Mouse (Mus musculus): ENCODE data around the gene Reep1. TPM values are rescaled to one million over a fixed set of nuclear protein-coding genes. Genes with fewer than 3 reads are reported as not detected.

The Reep1 gene
- polyA plus RNA-seq, 1 experiment from 2014 or later: 8.1 TPM

- Histone ChIP-seq H3K27me3 (ENCODE audit: control insufficient read depth, insufficient read depth, low read length) (no peaks in the 10 kb centered on the region), H3K9me3 (ENCODE audit: control insufficient read depth, low read length) (no peaks in the 10 kb centered on the region), H3K9ac (ENCODE audit: low read length) (no peak overlapping the region), H3K4me1 (ENCODE audit: control insufficient read depth, insufficient read depth, low read length) (no peaks in the 10 kb centered on the region), H3K27ac (replicated peaks; ENCODE audit: low read depth, low read length) (no peak overlapping the region), H3K36me3 (ENCODE audit: control insufficient read depth, insufficient read depth, low read length) (no peaks in the 10 kb centered on the region), H3K4me3 (ENCODE audit: low read depth, low read length) (no peak overlapping the region), H3K4me2 (ENCODE audit: low read depth, severe bottlenecking) (no peak overlapping the region)
- DNase-seq (ENCODE audit: low spot score) (no peak), ATAC-seq (ENCODE audit: insufficient number of reproducible peaks, low FRiP score, low TSS enrichment, low read depth) (no peak)
- 87% methylated on average over 1 of the region's 1 CpGs for WGBS
These were observed 96.2 kb downstream of the Reep1 start for GRCm38 (mm10) chr6:71803609-71804008.

DNA sequence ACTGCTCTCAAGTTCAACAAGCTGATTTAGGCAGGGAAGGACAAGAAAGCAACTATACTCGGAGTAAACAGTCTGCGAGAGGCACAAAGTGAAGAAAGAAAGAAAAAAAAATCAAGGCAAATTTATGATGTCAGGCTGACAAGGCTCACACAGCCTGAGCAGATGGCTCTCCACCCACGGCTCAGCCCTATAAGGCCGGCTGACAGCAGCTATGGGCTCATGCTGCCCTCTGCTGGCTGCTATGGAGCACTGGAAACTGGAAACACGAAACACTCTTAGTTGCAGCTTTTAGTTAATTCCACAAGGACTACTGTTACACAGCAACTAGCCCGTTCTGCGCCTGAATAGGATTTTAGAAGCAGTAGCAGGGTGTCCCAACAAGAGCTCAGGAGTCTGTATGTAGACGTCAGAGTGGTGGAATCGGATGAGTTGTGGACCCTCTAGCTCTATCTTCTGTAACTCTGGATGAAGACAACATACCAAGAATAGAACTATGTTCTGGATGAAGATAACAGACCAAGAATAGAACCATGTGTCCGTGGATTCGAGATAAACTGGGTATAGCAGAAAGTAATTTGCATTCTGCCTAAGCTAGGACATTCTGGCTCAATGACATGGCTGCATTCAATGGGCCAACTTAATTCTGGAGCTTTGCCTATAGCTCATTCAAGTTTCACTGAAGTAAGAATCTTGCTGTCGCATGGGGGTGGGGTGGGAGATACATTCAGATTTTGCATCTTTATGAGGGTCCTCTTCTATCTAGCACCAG is 96.9 kb downstream of the Reep1 start:
- Histone ChIP-seq H3K27me3 (ENCODE audit: control insufficient read depth, insufficient read depth, low read length) (no peaks in the 10 kb centered on the region), H3K27ac (replicated peaks; ENCODE audit: low read depth, low read length) (no peak overlapping the region), H3K9me3 (ENCODE audit: control insufficient read depth, low read length) (no peaks in the 10 kb centered on the region), H3K4me1 (ENCODE audit: control insufficient read depth, insufficient read depth, low read length) (no peaks in the 10 kb centered on the region), H3K4me3 (ENCODE audit: low read depth, low read length) (no peak overlapping the region), H3K36me3 (ENCODE audit: control insufficient read depth, insufficient read depth, low read length) (no peaks in the 10 kb centered on the region), H3K9ac (ENCODE audit: low read length) (no peak overlapping the region), H3K4me2 (ENCODE audit: low read depth, severe bottlenecking) (no peak overlapping the region)
- DNase-seq (ENCODE audit: low spot score): peak; percentile 76
- ATAC-seq (ENCODE audit: insufficient number of reproducible peaks, low FRiP score, low TSS enrichment, low read depth): peak; percentile 85
- 27% methylated on average over 12 of the region's 12 CpGs for WGBS

GRCm38 (mm10) chr6:71806713-71807112 is 99.4 kb downstream of the Reep1 start:
- H3K9me3 ChIP-seq (ENCODE audit: control insufficient read depth, low read length): no peaks in the 10 kb centered on the region
- H3K27ac ChIP-seq (replicated peaks; ENCODE audit: low read depth, low read length): no peak overlapping the region
- ATAC-seq (ENCODE audit: insufficient number of reproducible peaks, low FRiP score, low TSS enrichment, low read depth) (no peak), DNase-seq (ENCODE audit: low spot score) (no peak)
- WGBS: 75% methylated on average over 1 of the region's 1 CpGs
- H3K36me3 ChIP-seq (ENCODE audit: control insufficient read depth, insufficient read depth, low read length): no peaks in the 10 kb centered on the region; the same call in 1 of the 2 replicates
- no peak overlapping the region for H3K9ac ChIP-seq (ENCODE audit: low read length)
- no peaks in the 10 kb centered on the region for H3K4me1 ChIP-seq (ENCODE audit: control insufficient read depth, insufficient read depth, low read length)
- H3K4me2 ChIP-seq (ENCODE audit: low read depth, severe bottlenecking): no peak overlapping the region
- H3K27me3 ChIP-seq (ENCODE audit: control insufficient read depth, insufficient read depth, low read length): no peaks in the 10 kb centered on the region
- no peak overlapping the region for H3K4me3 ChIP-seq (ENCODE audit: low read depth, low read length)

DNA sequence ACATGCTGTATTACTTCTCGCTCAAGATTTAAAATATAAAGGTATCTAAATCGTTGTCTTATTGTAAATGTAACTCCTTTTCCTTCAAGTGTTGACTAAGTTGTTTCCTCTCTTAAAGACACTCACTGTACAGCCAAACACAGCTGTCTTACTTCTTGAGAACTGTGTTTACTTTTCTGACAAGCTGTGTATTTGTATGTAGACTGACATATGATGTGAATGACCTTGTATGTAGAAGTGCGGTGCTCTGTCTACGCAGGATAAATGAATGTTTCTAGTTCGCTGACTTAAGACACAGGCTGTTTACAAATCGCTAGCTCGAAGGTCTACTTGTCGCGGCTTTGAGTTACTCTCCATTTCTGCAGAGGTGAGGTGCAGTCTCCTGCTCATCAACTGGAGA is 102.5 kb downstream of the Reep1 start:
- no peaks in the 10 kb centered on the region for H3K27me3 ChIP-seq (ENCODE audit: control insufficient read depth, insufficient read depth, low read length)
- no peak for DNase-seq (ENCODE audit: low spot score)
- H3K4me3 ChIP-seq (ENCODE audit: low read depth, low read length): no peak overlapping the region
- H3K27ac ChIP-seq (replicated peaks; ENCODE audit: low read depth, low read length): no peak overlapping the region
- H3K9me3 ChIP-seq (ENCODE audit: control insufficient read depth, low read length): no peaks in the 10 kb centered on the region
- no peak for ATAC-seq (ENCODE audit: insufficient number of reproducible peaks, low FRiP score, low TSS enrichment, low read depth)
- H3K4me1 ChIP-seq (ENCODE audit: control insufficient read depth, insufficient read depth, low read length): no peaks in the 10 kb centered on the region
- no peaks in the 10 kb centered on the region; the same call in 1 of the 2 replicates for H3K36me3 ChIP-seq (ENCODE audit: control insufficient read depth, insufficient read depth, low read length)
- H3K4me2 ChIP-seq (ENCODE audit: low read depth, severe bottlenecking): no peak overlapping the region
- no peak overlapping the region for H3K9ac ChIP-seq (ENCODE audit: low read length)
- WGBS: 93% methylated on average over 9 of the region's 9 CpGs

- WGBS: 88% methylated on average over 2 of the region's 2 CpGs
- H3K9me3 ChIP-seq (ENCODE audit: control insufficient read depth, low read length): no peaks in the 10 kb centered on the region
- H3K4me1 ChIP-seq (ENCODE audit: control insufficient read depth, insufficient read depth, low read length): no peaks in the 10 kb centered on the region
- peaks cover 9% of the 10 kb centered on the region for H3K36me3 ChIP-seq (ENCODE audit: control insufficient read depth, insufficient read depth, low read length)
- H3K27me3 ChIP-seq (ENCODE audit: control insufficient read depth, insufficient read depth, low read length): no peaks in the 10 kb centered on the region
- no peak overlapping the region for H3K27ac ChIP-seq (replicated peaks; ENCODE audit: low read depth, low read length)
- H3K4me3 ChIP-seq (ENCODE audit: low read depth, low read length): no peak overlapping the region
- DNase-seq (ENCODE audit: low spot score) (no peak), ATAC-seq (ENCODE audit: insufficient number of reproducible peaks, low FRiP score, low TSS enrichment, low read depth) (no peak)
- H3K9ac ChIP-seq (ENCODE audit: low read length): no peak overlapping the region
- H3K4me2 ChIP-seq (ENCODE audit: low read depth, severe bottlenecking): no peak overlapping the region
These were observed 105.5 kb downstream of the Reep1 start for GRCm38 (mm10) chr6:71812820-71813219.

- Histone ChIP-seq H3K27ac (replicated peaks; ENCODE audit: low read depth, low read length) (no peak overlapping the region), H3K9me3 (ENCODE audit: control insufficient read depth, low read length) (no peaks in the 10 kb centered on the region), H3K9ac (ENCODE audit: low read length) (no peak overlapping the region), H3K4me1 (ENCODE audit: control insufficient read depth, insufficient read depth, low read length) (no peaks in the 10 kb centered on the region), H3K27me3 (ENCODE audit: control insufficient read depth, insufficient read depth, low read length) (no peaks in the 10 kb centered on the region), H3K4me2 (ENCODE audit: low read depth, severe bottlenecking) (no peak overlapping the region), H3K36me3 (ENCODE audit: control insufficient read depth, insufficient read depth, low read length) (peaks cover 10% of the 10 kb centered on the region), H3K4me3 (ENCODE audit: low read depth, low read length) (no peak overlapping the region)
- ATAC-seq (ENCODE audit: insufficient number of reproducible peaks, low FRiP score, low TSS enrichment, low read depth): no peak
- DNase-seq (ENCODE audit: low spot score): no peak
- 93% methylated on average over 5 of the region's 5 CpGs for WGBS
These were observed 112.5 kb downstream of the Reep1 start for GRCm38 (mm10) chr6:71819764-71820292.

- H3K4me1 ChIP-seq (ENCODE audit: control insufficient read depth, insufficient read depth, low read length): no peaks in the 10 kb centered on the region
- H3K4me2 ChIP-seq (ENCODE audit: low read depth, severe bottlenecking): peak overlapping the region; percentile 57
- no peaks in the 10 kb centered on the region for H3K27me3 ChIP-seq (ENCODE audit: control insufficient read depth, insufficient read depth, low read length)
- no peaks in the 10 kb centered on the region; the same call in 1 of the 2 replicates for H3K36me3 ChIP-seq (ENCODE audit: control insufficient read depth, insufficient read depth, low read length)
- peak overlapping the region; percentile 53 for H3K4me3 ChIP-seq (ENCODE audit: low read depth, low read length)
- ATAC-seq (ENCODE audit: insufficient number of reproducible peaks, low FRiP score, low TSS enrichment, low read depth): peak; percentile 44; the same call in 1 of the 2 replicates
- H3K9me3 ChIP-seq (ENCODE audit: control insufficient read depth, low read length): no peaks in the 10 kb centered on the region
- WGBS: 1% methylated on average over 7 of the region's 7 CpGs
- no peak overlapping the region for H3K27ac ChIP-seq (replicated peaks; ENCODE audit: low read depth, low read length)
- peak; percentile 26 for DNase-seq (ENCODE audit: low spot score)
- peak overlapping the region; percentile 60 for H3K9ac ChIP-seq (ENCODE audit: low read length)
These were observed 115.7 kb downstream of the Reep1 start for GRCm38 (mm10) chr6:71823085-71823484.

- DNase-seq (ENCODE audit: low spot score) (peak; percentile 92), ATAC-seq (ENCODE audit: insufficient number of reproducible peaks, low FRiP score, low TSS enrichment, low read depth) (peak; percentile 89)
- Histone ChIP-seq H3K9ac (ENCODE audit: low read length) (peak overlapping the region; percentile 60), H3K4me2 (ENCODE audit: low read depth, severe bottlenecking) (peak overlapping the region; percentile 57), H3K4me1 (ENCODE audit: control insufficient read depth, insufficient read depth, low read length) (no peaks in the 10 kb centered on the region), H3K4me3 (ENCODE audit: low read depth, low read length) (peak overlapping the region; percentile 53), H3K36me3 (ENCODE audit: control insufficient read depth, insufficient read depth, low read length) (no peaks in the 10 kb centered on the region), H3K27ac (replicated peaks; ENCODE audit: low read depth, low read length) (no peak overlapping the region), H3K27me3 (ENCODE audit: control insufficient read depth, insufficient read depth, low read length) (no peaks in the 10 kb centered on the region), H3K9me3 (ENCODE audit: control insufficient read depth, low read length) (no peaks in the 10 kb centered on the region)
- under 1% methylated on average over 19 of the region's 19 CpGs for WGBS
These were observed 116.1 kb downstream of the Reep1 start for GRCm38 (mm10) chr6:71823488-71823887.
